Mouse (Mus musculus) gastrocnemius, postnatal 36 days (tissue): ENCODE results near the gene Ccdc71l. TPM values are rescaled to one million over a fixed set of nuclear protein-coding genes. Genes with fewer than 3 reads are reported as not detected.
A peak's percentile ranks its signal among the peaks of the same experiment; 100 is the strongest.

Source experiments
- DNase-seq, 2 experiments: peaks; one replicate each; pipeline ENCODE4 v3.0.0; 2022
- intact Hi-C: fragments of 180-260 bp; cut with DNase I; formaldehyde crosslinking; loops from one replicate; pipeline ENCODE4 v1.15.1; 2025
- long read RNA-seq, 2 experiments: library from polyadenylated mRNA; stranded (forward); transcript quantifications; one replicate each; pipeline ENCODE4 v2.0.0; 2021
- total RNA-seq, 2 experiments: library from RNA; stranded (reverse); gene quantifications; 2 replicates each; pipeline ENCODE4 v1.2.3; 2021

Ccdc71l gene
- total RNA-seq: 1 to 10 TPM; 4.0 to 5.0 TPM
- long read RNA-seq, experiment 1, full-length matches to known transcripts: 4 of 4 reads
- long read RNA-seq, experiment 1, partial matches to known transcripts: 0 of 4 reads
- long read RNA-seq, experiment 1, other reads (novel, unspliced or antisense): 0 of 4 reads
- long read RNA-seq, experiment 2, full-length matches to known transcripts: 6 of 6 reads
- long read RNA-seq, experiment 2, partial matches to known transcripts: 0 of 6 reads
- long read RNA-seq, experiment 2, other reads (novel, unspliced or antisense): 0 of 6 reads

- peak; percentile 76 for DNase-seq
- intact Hi-C loops: loop anchor here (2.0 to 10.0 kb wide), 3 partner anchors 86 to 516 kb away; no protein-coding TSS in a partner anchor
Observed at GRCm38 (mm10) chr12:32378528-32379295, at the start of gene Ccdc71l. Gene Ccdc71l (plus strand): TSS chr12:32378704.

GRCm38 (mm10) chr12:32339078-32339477 lies 39.4 kb upstream of the Ccdc71l start:
- no peak for DNase-seq
- intact Hi-C loops: no loop called here

- no peak for DNase-seq
- intact Hi-C loops: no loop called here
Observed at GRCm38 (mm10) chr12:32343487-32343886, 35.0 kb upstream of the Ccdc71l start.

- DNase-seq: no peak
- intact Hi-C loops: no loop called here
Observed at GRCm38 (mm10) chr12:32346121-32346520, 32.4 kb upstream of the Ccdc71l start.

GRCm38 (mm10) chr12:32348493-32348892 lies 30.0 kb upstream of the Ccdc71l start:
- no peak for DNase-seq
- intact Hi-C loops: no loop called here

GRCm38 (mm10) chr12:32351874-32352273 lies 26.6 kb upstream of the Ccdc71l start:
- no peak for DNase-seq
- intact Hi-C loops: no loop called here

GRCm38 (mm10) chr12:32379296-32379725 lies 807 bp downstream of the Ccdc71l start:
- intact Hi-C loops: loop anchor here (2.0 to 10.0 kb wide), 3 partner anchors 87 to 515 kb away; no protein-coding TSS in a partner anchor
- peak; percentile 63 to 88 for DNase-seq

GRCm38 (mm10) chr12:32379731-32380130 lies 1.2 kb downstream of the Ccdc71l start:
- no peak for DNase-seq
- intact Hi-C loops: loop anchor here (2.0 to 10.0 kb wide), 3 partner anchors 87 to 515 kb away; no protein-coding TSS in a partner anchor

GRCm38 (mm10) chr12:32380457-32380856 lies 2.0 kb downstream of the Ccdc71l start:
- intact Hi-C loops: no loop called here
- DNase-seq: no peak

GRCm38 (mm10) chr12:32381011-32381410 lies 2.5 kb downstream of the Ccdc71l start:
- intact Hi-C loops: no loop called here
- no peak for DNase-seq

GRCm38 (mm10) chr12:32419537-32419936 lies 41.0 kb downstream of the Ccdc71l start:
- no peak for DNase-seq
- intact Hi-C loops: no loop called here

- intact Hi-C loops: no loop called here
- no peak for DNase-seq
Observed at GRCm38 (mm10) chr12:32427832-32428231, 49.3 kb downstream of the Ccdc71l start.

- intact Hi-C loops: no loop called here
- DNase-seq: no peak
Observed at GRCm38 (mm10) chr12:32431004-32431403, 52.5 kb downstream of the Ccdc71l start.

Other genes starting within 250 kb of the Ccdc71l start
- gene Pik3cg, start 170.0 kb upstream of the Ccdc71l start, total RNA-seq: under 1 TPM; 0.56 to 0.79 TPM